Mouse (Mus musculus) kidney, postnatal 25 days (tissue): ENCODE results near the gene Vps35l.

Source experiments
- DNase-seq, 2 experiments: peaks; one replicate each; pipeline ENCODE4 v3.0.0; 2021; ENCODE audit warnings: mixed read lengths in 2 of 2

Vps35l gene

DNA sequence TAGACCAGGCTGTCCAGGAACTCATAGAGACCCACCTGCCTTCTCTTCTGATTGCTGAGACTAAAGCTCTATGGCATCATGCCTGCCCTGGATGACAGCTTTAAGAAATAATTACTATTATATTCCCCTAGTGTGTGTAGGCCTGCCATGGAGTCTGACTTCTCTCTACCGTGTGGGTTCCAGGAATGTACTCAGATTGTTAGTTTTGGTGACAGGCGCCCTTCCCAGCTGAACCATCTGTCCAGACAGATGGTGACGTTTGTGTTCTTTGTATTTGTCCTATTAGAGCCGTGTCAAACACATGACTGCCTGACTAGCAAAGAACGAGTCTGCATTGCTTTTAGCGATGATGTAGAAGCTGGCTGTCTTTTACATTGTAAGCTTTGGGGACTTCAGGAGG lies 38.5 kb downstream of the Vps35l start:
- DNase-seq = no peak

DNA sequence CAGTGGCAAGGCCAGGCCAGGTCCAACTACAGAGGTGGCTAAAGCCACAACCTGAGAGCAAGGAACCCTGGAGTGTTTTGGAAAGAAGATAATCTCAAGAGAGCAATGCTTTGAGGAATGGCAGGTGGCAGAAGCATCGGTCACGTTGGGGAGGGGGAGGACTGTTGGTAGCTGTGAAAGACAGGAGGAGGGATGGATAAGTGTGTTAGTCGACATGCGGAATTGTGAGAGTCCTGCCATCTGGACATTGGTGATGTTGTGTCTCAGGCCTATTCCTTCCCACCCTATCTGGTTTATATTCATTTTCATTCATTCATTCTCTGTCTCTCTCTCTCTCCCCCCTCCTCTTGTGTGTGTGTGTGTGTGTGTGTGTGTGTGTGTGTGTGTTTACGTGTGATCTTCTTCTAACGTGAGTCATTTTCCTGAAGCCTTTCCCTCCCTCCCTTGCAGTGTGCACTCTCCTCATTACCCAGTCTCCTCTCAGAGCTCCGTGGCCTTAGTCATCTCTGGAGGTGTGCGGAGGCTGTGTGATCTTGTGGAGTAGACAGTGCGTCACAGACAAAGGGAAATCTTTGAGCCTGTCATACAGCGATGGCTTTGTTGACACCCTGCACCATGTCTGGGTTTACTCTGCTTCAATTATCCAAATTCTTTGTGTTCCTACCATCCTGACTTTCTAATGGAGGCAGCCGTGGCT lies 43.4 kb downstream of the Vps35l start:
- DNase-seq = no peak

DNA sequence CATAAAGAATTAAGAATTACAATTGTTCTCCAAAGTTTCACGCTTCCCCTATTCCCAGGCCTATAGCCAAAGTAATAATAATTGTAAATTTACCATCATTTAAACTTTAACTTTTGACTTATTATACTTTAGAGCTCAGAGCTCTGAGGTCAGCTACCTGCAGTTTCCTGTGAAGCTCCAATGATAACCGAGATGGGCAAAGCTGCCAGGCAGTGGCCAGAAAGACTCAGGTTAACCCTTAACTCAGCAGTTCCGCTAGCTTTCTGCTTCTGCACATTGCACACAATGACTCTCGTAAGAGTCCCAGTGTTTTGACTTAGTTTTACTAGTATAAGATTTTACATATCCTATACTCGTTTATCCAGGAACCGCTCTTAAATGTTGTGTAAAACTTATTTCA lies 46.1 kb downstream of the Vps35l start:
- peak; percentile 38 to 75 for DNase-seq

DNA sequence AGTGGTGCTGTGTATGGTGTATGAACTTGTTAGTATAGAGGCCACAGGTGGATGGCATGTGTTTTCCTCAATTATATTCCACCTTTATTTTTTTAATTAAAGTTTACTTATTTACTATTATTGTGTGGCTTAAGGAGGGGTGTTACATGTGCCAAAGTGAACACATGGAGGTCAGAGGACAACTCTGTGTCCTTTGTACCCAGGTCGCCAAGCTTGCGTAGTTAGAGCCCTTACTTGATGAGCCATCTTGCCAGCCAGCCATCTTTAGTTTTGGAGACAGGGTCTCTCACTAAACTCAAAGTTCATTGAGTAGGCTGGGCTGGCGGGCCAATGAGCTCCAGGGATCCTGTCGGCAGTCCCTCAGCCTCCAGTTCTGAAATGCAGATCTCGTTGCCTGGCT lies 47.3 kb downstream of the Vps35l start:
- peak in 1 of 2 experiments; percentile 39 for DNase-seq

DNA sequence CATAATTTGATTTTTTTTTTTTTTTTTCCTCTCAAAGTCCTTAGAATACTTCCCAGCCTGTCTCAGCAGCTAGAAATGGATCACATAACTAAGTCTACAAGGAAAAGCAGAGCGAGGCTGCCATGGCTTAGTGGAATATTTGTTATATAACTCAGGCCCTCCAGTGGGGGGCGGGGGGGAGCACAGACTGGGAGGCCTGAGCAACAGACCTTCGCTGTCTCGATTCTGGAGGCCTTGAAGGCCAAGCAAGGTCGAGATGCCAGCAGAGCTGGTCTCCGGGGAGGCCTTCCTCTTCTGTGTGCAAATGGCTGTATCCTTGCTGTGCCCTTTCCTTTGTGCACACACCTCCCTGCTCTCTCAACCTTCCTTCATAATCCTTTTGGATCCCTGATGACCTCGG lies 48.5 kb downstream of the Vps35l start:
- peak in 1 of 2 experiments; percentile 48 for DNase-seq

DNA sequence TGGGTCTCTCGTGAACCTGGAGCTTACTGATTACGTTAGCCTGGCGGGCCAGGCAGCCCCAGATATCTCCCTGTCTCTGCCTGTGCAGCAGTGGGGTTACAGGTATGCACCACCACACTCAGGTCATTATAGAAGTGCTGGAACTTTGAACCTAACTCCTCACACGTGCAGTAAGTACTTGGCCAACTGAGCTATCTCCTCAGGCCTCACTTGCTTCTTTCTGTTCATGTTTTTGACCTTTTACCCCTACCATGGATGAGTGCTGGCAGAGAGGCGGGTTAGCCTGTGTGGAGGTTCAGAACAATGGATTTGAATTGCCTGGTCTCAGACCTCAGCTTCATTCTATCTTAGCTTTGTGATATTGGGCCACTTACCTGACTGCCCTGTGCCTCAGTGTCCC lies 50.3 kb downstream of the Vps35l start:
- DNase-seq = peak in 1 of 2 experiments; percentile 43

DNA sequence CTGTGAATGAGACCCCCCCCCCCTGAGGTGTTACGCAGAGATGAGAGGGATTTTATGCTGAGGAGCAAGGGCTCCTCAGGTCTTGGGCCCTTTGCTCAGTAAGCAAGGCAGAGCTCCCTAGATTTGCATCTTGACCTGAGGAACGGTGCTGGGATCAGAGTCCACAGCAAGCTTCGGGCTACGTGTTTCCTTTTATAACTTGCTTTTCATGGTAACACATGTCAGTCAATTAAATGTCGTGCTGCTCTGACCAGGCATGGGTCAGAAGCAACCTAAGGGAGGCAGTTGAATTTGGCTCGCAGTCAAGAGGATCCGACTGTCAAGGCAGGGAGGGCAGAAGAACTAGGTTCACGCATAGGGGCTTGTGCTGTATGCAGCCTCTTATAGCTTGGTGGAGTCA lies 53.9 kb downstream of the Vps35l start:
- peak; percentile 28 to 66 for DNase-seq

DNA sequence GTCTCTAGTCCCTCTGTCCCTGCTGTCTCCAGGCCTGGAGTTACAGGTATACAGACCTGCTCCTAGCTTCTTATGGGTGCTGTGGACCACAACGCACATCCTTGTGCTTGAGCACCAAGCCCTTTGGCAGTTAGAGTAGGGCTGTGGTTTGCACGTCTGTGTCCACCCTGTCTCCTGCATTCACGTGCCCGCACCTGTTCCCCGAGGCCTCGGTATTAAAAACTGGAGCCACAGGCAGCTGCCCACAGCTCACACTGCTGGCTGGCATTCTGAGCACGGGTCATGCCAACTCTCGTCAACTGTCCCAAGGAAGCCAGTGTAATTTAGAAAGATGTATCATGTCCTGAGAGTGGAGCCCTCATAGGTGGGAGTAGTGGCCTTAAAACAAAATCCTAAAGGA lies 55.8 kb downstream of the Vps35l start:
- DNase-seq = no peak

DNA sequence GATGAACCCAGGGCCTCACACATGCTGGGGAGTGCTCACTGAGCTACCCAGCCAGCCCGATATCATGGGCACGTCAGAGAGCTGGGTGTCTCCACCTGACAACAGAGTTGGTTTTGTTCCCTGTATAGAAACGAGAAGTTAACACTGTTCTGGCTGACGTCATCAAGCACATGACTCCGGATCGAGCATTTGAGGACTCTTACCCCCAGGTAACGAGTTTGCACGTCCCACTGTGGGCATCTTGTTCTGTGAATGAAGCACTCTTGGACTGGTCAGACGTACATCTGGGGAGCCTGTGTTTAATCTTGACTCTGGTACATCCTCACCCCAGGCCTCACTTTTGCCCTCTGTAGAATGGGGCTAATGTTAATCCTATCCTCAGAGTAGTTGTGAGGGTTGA lies 56.8 kb downstream of the Vps35l start:
- DNase-seq = no peak

DNA sequence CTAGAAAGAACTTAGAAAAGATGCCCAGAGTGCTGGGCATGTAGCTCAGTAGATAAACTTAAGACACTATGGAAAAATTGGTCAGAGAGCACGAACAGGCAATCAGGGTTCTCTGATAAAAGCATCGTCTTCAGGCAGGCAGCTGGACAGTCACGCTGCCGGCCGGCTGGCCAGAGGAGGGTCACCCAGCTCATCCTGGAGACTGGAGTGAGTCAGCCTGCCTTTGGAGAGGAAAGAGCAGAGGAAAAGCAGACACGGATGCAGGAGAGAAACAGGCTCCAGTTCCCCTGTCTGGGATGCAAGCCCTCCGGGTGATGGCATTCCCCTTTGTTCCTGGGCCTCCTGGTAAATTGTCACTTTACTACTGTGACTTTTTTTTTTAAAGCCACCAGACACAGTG lies 57.6 kb downstream of the Vps35l start:
- no peak for DNase-seq

DNA sequence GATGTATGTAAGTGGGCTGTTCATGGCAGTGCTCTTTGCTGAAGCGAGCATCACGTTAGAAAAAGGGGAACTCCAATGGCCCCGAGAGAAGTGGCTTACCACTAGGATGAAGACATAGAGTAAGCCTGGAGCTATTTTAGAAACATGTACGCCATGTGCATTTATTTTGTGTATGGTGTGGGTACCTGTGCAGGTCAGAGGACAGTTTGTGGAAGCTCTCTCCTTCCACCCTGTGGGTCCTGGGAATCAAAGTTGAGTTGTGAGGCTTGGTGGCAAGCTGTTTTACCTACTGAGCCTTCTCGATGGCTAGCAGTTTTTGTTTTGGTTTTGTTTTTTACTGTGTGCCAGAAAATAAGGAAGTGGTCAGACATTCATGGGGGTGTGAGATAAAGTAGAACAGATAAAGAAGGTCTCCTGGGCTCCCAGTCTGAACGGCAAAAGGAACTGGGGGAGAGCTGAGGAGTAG lies 58.1 kb downstream of the Vps35l start:
- DNase-seq = no peak

DNA sequence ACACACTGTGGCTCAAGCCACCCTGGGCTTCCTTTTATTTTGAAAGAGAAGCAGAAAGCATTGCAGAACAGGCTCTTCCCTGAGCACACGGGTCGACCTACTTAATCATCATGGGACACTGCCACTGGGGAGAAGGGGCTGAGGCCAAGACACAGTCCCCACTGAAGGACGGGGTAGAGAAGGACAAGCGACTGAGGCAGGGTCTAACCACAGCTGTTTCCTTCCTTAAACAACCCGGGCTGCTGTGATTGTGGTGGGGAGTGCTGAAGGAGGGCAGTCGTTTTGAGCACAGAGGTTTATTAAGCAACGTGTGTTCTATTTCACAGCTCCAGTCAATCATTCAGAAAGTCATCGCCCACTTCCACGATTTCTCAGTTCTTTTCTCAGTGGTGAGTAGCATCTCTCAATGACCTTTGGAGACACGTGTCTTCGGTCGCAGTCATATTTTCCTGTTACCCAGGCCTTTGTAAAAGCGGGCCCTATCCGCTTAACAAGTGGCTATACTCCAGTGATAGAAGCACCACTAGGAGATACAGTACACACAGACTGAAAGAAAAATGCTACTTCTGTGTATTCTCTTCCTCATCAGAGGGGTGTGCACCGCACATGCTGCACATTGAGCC lies 60.2 kb downstream of the Vps35l start:
- DNase-seq = no peak

DNA sequence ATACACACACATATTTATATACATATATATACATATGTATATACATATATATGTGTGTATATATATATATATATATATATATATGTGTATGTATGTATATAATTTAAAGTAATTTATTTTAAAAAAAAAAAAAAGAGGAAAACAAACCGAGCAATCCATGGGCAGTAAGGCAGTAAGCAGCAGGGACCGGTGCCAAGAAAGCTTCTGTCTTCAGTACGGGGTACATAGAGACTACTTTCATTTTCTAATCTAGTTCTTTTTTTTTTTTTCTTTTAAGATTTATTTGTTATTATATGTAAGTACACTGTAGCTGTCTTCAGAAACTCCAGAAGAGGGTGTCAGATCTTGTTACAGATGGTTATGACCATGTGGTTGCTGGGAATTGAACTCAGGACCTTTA lies 61.8 kb downstream of the Vps35l start:
- peak; percentile 55 to 63 for DNase-seq

DNA sequence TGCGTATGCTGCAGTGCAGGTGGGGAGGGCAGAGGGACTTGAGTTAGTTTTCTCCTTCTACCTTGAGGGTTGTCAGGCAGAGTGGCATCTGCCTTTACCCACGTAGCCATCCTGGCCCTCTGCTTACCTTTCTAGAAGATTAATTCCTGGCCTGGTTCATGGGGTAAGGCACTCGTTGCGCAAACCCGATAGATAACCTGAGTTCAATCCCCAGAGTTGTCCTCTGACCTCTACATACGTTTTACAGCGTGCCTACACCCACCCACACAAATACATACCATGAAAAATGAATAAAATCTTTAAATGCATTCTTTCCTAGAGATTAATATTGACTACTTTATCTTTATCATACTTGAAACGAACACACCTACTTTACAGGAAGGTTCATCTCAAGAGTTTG lies 63.4 kb downstream of the Vps35l start:
- no peak for DNase-seq

DNA sequence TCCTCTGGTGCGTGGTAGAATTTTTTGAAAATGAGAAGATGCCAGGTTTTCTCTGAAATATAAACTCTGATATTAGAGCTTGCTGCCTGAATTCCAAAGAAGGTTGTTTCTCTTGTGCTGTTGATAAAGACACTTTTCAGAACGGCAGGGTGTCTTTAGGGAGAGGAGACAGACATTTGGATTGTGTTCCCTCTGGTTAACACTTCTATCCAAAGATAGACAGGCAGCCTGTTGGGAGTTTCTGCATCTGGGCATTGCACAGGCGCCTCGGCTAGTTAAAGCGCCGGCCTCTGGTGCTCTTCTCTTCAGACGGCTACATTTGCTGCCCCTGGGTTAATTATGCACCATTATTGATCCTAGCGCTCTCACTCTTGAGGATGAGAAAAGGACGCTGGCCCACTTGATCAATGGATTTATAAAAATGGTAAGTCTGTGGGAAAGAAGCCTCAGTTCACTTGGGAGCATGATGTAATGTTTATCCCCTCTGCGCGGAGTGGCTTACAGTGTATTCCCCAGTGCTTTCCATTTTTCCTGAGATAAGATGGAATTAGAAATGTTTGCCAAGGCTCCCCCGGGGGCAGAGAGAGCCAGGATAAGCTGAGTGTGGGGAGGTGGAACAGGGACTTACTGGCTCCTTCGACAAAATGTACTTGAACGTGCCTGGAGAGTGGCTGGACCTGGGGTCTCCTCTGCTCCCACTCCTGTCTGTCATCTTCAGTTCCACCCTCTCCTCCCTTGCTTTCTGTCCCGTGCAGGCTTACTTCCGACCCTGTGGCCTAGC lies 66.8 kb downstream of the Vps35l start:
- DNase-seq = no peak

DNA sequence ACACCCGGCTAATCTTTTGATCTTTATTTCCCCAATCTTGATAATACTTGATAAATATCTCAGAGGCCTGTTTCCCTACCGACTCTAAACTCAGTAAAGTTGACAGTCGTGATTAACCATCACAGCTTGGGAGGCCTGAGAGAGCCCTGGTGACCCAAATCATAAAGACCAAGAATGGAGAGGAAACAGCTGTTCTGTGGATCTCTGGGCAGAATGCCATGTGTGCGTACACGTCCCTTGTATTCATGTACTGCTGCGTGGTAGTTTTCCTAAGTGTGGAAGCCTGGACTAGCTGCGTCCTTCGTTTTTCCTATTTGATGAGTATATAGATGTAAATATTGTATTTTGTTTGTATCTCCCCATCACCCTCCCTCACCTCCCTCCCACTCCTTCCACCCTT lies 67.9 kb downstream of the Vps35l start:
- DNase-seq = peak; percentile 63 to 64

DNA sequence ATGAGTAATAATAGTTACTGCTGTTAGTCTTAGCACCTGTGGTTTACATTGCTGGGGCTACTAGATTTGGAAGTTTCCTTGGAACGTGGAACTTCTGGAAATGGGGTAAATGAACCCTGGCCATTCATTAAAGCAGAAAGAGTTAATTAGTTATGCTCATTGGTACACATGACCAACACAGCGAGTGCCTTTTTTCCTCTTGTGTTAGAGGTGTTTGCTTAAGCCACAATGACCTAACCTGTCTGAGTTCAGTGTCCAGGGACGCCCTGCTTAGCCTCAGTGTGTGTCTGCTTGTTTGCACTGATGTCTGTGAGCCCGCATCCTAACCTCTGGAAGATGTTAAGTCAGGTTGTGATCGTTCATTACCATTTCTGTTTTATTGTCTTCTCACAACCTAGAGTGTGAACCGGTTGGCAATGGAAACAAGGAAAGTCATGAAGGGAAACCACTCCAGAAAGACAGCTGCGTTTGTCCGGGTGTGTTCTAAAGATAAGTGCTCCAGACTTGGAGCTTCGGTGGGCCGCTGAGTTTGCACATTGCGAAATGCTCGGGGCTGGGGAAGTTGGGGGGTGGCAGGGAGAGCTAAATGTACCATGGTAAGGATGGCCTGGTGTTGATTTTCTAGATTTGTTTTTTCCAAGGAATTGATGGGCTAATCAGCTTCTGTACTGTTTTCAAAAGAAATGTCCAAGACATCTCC lies 71.5 kb downstream of the Vps35l start:
- no peak for DNase-seq

DNA sequence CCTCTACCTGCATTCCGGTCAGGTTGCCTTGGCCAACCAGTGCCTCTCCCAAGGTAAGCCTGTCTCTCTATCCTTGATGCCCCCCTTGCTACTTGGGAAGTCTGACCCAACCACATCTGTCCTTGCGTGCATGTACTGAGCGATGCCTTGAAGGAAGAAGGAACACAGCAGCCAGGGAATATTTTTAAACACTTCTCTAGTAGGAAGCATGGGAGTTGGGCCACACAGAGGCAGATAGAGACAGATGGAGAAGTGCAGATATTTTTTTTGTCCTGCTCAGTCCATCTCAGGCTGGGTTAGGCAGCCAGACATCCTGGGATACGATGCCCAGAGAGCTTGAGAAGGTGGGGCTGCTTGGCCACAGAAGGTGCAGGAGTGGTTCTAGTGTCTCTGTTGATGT lies 73.6 kb downstream of the Vps35l start:
- no peak for DNase-seq

DNA sequence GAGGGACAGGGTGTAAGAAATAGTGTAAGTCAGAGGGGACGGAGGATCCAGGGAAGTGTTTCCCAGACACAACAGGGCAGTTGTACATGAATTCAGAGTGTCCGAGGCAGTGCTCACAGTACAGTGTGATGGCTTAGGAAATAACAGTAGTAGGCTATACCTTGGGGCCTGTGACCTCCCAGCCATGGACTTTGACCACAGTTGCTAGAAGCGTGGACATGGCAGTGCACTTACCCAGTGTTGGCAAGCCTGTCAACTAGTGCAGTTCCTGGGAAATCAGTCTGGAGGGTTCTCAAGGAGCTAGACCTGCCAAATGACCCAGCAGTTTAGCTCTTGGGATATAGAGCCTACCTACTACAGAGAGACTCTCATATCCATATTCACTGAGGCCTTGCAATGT lies 76.2 kb downstream of the Vps35l start:
- DNase-seq = peak; percentile 29 to 61

DNA sequence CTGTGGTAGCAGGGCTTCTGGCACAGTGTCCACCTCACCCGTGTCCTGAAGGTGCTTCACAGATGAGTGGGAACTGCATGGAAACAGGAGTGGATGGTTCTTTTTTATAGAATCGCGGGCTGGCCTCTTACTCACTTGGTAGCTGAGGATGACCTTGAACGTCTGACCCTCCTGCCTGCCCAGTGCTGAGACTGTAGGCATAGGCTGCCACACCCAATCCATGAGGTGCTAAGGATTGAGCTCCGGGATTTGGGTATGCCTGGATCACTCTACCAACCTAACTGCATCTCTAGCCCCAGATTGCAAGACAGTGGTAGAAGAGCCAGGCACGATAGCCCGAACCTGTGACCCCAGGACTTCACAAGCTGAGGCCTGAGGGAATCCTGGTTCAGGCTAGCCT lies 77.7 kb downstream of the Vps35l start:
- no peak for DNase-seq

DNA sequence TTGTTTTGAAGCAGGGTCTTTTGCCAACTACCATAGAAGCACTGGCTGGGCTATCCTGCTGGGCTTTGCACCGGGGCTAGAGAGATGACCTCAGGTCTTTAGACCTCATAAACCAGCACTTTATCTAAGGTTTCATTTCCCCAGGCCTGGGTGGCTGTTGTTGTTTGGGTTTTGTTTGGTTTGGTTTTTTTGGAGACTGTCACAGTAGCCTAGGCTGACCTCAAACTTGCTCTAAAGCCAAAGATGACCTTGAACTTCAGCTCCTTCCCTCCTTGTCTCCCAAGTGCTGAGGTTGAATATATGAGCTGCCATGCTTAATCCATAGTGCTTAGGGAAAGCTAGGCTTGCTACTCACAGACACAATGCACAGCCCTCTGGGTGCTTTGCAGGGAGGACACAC lies 79.6 kb downstream of the Vps35l start:
- DNase-seq = no peak

DNA sequence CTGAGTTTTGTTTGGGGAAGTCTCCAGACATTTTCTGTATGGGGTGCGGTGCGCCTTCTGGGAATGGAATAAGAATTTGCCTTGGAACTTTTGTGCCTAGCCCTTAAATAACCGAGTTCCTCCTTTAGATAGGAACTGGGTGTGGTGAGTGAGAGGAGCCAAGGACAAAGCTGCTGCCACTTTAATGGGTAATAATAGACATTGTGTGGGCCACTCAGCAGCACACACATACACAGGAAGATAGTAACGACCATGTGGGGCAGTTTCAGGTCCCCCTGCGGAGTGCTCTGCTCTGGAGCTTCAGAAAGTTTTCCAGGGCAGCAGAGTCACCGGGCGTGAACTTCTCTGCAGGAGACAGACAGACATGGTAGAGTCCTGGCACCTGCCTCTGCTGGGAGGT lies 81.3 kb downstream of the Vps35l start:
- peak in 1 of 2 experiments; percentile 48 for DNase-seq

DNA sequence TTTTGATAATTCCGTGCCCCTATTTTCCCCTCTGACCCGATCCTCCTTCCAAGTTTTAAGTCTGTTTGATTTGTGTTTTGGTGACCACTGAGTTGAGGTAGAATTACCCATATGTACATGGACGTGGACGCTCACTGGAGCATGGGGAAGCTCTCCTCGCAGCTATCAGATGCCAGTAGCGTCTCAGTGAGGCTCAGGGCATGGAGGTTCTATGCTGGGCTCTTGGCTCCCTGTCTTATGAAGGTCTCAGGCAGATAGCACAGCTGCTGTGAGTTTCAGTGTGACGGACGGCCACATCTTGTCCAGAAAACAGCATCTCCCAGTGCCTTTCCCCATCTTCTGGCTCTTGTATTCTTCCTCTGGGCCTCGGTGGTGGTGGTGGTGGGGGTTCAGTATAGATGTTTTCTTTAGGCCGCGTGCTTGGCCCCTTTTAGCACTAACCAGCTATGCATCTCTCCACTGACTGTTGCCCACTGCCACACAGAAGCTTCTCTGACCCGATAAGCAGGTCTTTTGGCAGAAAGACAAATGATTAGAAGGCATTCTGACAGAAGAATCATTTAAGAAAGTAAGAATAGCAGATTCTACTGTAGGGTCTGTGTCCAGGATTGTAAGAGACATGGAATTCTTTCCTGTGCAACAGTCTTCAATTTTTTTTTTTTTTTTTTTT lies 82.0 kb downstream of the Vps35l start:
- DNase-seq = no peak
